Mouse (Mus musculus) ES-E14 (cell line): ENCODE data around the gene Dffb. TPM values are rescaled to one million over a fixed set of nuclear protein-coding genes. Genes with fewer than 3 reads are reported as not detected.

Experiments used
- DNase-seq: peaks from one replicate; pipeline ENCODE4 v3.0.0-alpha.2; 2013; ENCODE audit warnings: low read depth, low spot score
- H3K27ac ChIP-seq: 2 replicates; pipeline ENCODE4 v1.5.1; 2012; ENCODE audit warnings: low read depth, mild to moderate bottlenecking, low read length, moderate library complexity, mixed read lengths; ENCODE audit not compliant: poor library complexity, insufficient read depth, severe bottlenecking
- H3K36me3 ChIP-seq: 2 replicates; pipeline ENCODE4 v1.6.1; 2012; ENCODE audit warnings: mild to moderate bottlenecking, low read length, moderate library complexity, mixed read lengths; ENCODE audit not compliant: control insufficient read depth, poor library complexity, insufficient read depth, severe bottlenecking
- H3K4me1 ChIP-seq, 2 experiments: fragments of 150-350 bp in 1 of 2; sonication (generic) in 1 of 2; 2 replicates each; pipeline ENCODE4 v1.6.1; 2012; ENCODE audit warnings: low read length in 2 of 2, mild to moderate bottlenecking in 1 of 2, mixed read lengths in 1 of 2; ENCODE audit not compliant: control insufficient read depth in 2 of 2, insufficient read depth in 2 of 2, poor library complexity in 1 of 2
- H3K4me3 ChIP-seq, 2 experiments: fragments of 150-350 bp in 1 of 2; sonication (generic) in 1 of 2; 2 replicates each; pipeline ENCODE4 v1.5.1; 2012; ENCODE audit warnings: low read length in 2 of 2, low read depth in 1 of 2, mild to moderate bottlenecking in 1 of 2, mixed read lengths in 1 of 2; ENCODE audit not compliant: insufficient read depth in 1 of 2, poor library complexity in 1 of 2, severe bottlenecking in 1 of 2
- H3K9ac ChIP-seq: 2 replicates; pipeline ENCODE4 v1.6.1; 2012; ENCODE audit warnings: low read depth, mild to moderate bottlenecking, low read length, mixed read lengths; ENCODE audit not compliant: poor library complexity, insufficient read depth, severe bottlenecking
- H3K9me3 ChIP-seq: fragments of 150-350 bp; sonication (generic); 2 replicates; pipeline ENCODE4 v1.6.1; 2012; ENCODE audit warnings: low read depth, mild to moderate bottlenecking, low read length; ENCODE audit not compliant: control insufficient read depth, insufficient read depth
- CHD2 ChIP-seq: IDR thresholded peaks from 2 replicates; pipeline ENCODE4 v1.6.1; 2014; ENCODE audit warnings: mild to moderate bottlenecking, low read depth, low read length, inconsistent platforms
- HCFC1 ChIP-seq: IDR thresholded peaks from 2 replicates; pipeline ENCODE4 v1.6.1; 2012; ENCODE audit warnings: low read length, inconsistent platforms, borderline replicate concordance; ENCODE audit not compliant: insufficient read depth
- MAFK ChIP-seq: IDR thresholded peaks from 2 replicates; pipeline ENCODE4 v1.6.1; 2014; ENCODE audit warnings: mild to moderate bottlenecking, low read depth, low read length, inconsistent platforms; ENCODE audit not compliant: insufficient read depth
- ZC3H11A ChIP-seq: IDR thresholded peaks from 2 replicates; pipeline ENCODE4 v1.6.1; 2012; ENCODE audit warnings: low read depth, mild to moderate bottlenecking, inconsistent platforms, low read length, borderline replicate concordance
- ZNF384 ChIP-seq: IDR thresholded peaks from 2 replicates; pipeline ENCODE4 v1.6.1; 2012; ENCODE audit warnings: low read depth, low read length, inconsistent platforms
- in situ Hi-C, 2 experiments: fragments of 600-800 bp; cut with MboI; formaldehyde crosslinking; loops; one replicate each; pipeline ENCODE4 v1.15.1; 2025; ENCODE audit warnings: low sequenced_read_pairs in 2 of 2, inconsistent platforms in 1 of 2; ENCODE audit not compliant: unreplicated experiment in 2 of 2
- total RNA-seq: library from RNA; depleted of rRNA; stranded (reverse); fragments of 300-350 nt; gene quantifications from 2 replicates; pipeline ENCODE4 v1.2.3, GENCODE M21; 2012; rRNA removed

The Dffb gene
- 14.4 and 15.1 TPM in 2 replicates for total RNA-seq

DNA sequence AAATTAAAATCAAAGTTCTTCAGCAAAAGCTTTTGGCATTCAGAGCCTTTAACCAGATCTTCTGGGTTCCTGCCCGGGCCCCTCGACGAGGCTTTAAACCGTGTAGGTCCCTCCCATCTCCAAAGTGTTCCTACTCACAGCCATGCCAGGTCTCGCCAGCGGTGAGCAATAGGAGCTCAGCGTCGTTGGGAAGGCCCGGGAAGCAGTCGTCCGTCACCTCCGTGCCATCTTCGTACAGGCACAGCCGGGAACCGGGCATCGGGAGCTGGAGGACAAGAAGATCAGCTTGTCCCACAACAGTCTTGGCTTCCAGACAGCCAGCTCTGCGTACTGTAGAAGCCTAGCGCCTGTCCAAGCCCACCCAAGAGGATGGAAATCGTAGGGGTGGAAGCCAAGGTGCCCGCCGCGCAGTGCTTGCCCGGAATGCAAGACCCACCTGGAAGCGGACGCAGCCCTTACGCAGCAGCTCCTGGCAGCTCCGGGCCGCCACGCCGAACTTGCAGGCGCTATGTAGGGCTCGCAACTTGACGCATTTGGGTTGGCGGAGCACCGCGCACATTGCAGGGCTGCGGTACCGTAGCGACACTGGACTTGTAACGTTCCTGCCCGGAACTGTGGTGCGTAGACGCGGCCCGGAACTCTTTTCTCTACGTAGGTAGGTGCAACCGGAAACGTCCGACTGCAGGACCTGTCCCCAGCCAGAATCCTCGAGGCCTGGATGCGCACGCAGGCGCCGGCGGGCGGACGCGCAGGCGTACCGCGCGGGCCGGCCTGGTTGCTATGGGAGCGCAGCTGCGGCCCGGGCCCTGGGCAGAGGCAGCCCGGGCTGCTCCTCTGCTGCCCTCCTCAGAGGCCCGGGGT lies at the start of gene Dffb, which contains the start of gene Cep104:
TSS of gene Dffb (minus strand) at position 696 of the 861 bp plus-strand sequence.
TSS of gene Cep104 (plus strand) at position 764 of the 861 bp plus-strand sequence.
- TF ChIP-seq HCFC1: peak; percentile 93
- TF ChIP-seq ZNF384: no peak
- 0 out of 2 replicates have a peak, but pooled peaks have one; percentile 22 for TF ChIP-seq CHD2
- no peaks in the 10 kb centered on the region for H3K9me3 ChIP-seq
- no peaks in the 10 kb centered on the region for H3K4me1 ChIP-seq
- H3K9ac ChIP-seq: peak within 1 kb of the TSS; percentile 92
- H3K36me3 ChIP-seq: peaks cover 2% of the 10 kb centered on the region; the same call in 1 of the 2 replicates
- H3K4me3 ChIP-seq: peak within 1 kb of the TSS; percentile 80 to 97
- no peak within 1 kb of the TSS for H3K27ac ChIP-seq
- in situ Hi-C loops: no loop called here
- peak; percentile 80 for DNase-seq

GRCm38 (mm10) chr4:154023754-154024601 lies 49.1 kb upstream of the Dffb start:
- Histone ChIP-seq H3K4me3 (no peak overlapping the region), H3K4me1 (peaks cover 0 to 4% of the 10 kb centered on the region in 2 experiments; a peak in 1 of 4 replicates), H3K27ac (no peak overlapping the region), H3K9me3 (no peaks in the 10 kb centered on the region), H3K36me3 (peaks cover 28% of the 10 kb centered on the region), H3K9ac (no peak overlapping the region)
- in situ Hi-C loops: no loop called here
- TF ChIP-seq MAFK: no peak
- no peak for TF ChIP-seq HCFC1
- TF ChIP-seq ZC3H11A: no peak
- no peak for TF ChIP-seq CHD2
- TF ChIP-seq ZNF384: no peak
- DNase-seq: no peak

GRCm38 (mm10) chr4:154022844-154023243 lies 47.9 kb upstream of the Dffb start:
- in situ Hi-C loops: no loop called here
- H3K9me3 ChIP-seq: no peaks in the 10 kb centered on the region
- TF ChIP-seq CHD2: no peak
- no peak for TF ChIP-seq ZC3H11A
- no peak for TF ChIP-seq HCFC1
- TF ChIP-seq MAFK: no peak
- no peak for TF ChIP-seq ZNF384
- H3K36me3 ChIP-seq: peaks cover 39% of the 10 kb centered on the region
- H3K27ac ChIP-seq: no peak overlapping the region
- no peak for DNase-seq
- peaks cover 0 to 4% of the 10 kb centered on the region in 2 experiments; a peak in 1 of 4 replicates for H3K4me1 ChIP-seq
- no peak overlapping the region for H3K4me3 ChIP-seq
- no peak overlapping the region for H3K9ac ChIP-seq

DNA sequence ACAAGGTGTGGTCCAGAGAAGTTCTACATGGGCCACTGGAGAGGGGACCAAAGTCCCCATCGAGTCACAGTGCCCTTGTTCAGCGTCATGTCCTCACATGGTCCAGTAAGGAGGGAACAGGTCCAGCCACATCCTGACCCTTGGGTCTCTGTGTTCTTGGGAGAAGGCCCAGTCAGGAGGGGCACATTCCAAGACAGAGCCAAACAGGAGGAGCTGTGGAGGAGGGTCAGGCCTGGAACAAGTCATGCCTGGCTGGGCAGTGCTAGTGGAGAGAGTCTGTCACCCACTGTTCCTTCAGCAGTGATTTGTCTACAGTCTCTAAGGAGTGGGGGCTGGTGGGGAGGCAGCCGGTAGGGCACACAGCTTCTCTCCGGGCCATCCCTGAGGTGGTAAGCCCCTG lies 47.5 kb upstream of the Dffb start:
- Histone ChIP-seq H3K27ac (no peak overlapping the region), H3K4me1 (peaks cover 0 to 4% of the 10 kb centered on the region in 2 experiments; a peak in 1 of 4 replicates), H3K36me3 (peaks cover 41% of the 10 kb centered on the region), H3K9ac (no peak overlapping the region), H3K4me3 (no peak overlapping the region), H3K9me3 (no peaks in the 10 kb centered on the region)
- in situ Hi-C loops: no loop called here
- no peak for DNase-seq
- TF ChIP-seq ZC3H11A (no peak), CHD2 (no peak), HCFC1 (no peak), ZNF384 (no peak), MAFK (no peak)
